Mouse (Mus musculus): Measurements from ENCODE around the gene Nupl1. TPM values are rescaled to one million over a fixed set of nuclear protein-coding genes. Genes with fewer than 3 reads are reported as not detected.

The Nupl1 gene
- polyA plus RNA-seq (2017; shearing (Covaris generic)): 0.06 TPM

GRCm38 (mm10) chr14:60251281-60252003 is at the start of gene Nupl1, which contains the start of gene Gm49336:
Nupl1 (minus strand) TSS chr14:60251431.
Gm49336 (minus strand) TSS chr14:60251507.

DNA sequence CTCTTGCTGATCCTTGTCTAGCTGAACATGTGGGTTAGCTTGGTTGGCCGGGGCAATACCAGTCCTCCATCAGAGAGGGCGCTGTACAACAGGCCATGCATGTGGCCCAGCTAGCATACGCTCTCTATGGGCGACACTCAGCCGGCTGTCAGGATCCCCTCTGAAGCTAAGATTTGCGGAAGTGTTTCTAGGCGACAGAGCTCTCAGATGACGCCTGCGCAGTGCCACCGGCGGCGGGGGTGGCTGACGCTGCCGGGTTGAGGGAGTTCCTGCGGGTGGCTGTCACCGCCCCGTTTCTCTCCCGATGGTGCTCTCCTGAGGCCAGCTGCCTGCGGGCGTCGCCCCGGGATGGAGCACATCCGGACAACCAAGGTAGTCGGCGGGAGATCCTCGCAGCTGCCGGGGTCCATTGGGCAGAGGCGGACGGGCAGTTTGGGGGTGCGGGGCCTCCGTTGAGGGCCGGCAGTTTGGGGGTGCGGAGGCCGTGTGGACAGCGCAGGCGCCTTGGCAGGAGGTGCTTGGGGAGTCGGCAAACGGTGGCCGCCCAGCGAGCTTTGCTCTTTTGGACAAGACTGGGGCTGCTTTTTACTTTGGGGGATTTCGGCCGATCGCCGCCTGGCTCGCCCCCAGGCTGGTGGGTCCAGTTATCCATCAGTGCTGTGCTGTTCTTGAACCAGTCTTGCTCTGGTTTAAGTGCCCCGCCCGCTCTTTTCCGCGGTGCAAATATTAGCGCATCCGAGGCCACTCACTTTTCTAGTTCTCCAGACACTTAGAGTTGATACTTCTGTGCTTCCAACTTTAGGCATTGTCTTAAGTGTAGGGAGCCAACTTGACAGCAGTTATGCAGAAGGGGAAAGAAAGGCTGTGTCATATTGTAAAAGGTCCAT is 14.0 kb upstream of the Nupl1 start, which contains the start of gene Mtmr6:
TSS of gene Mtmr6 (plus strand) at position 239 of the 887 bp plus-strand sequence.

GRCm38 (mm10) chr14:60196884-60197283 is 54.3 kb downstream of the Nupl1 start, which contains the start of gene Atp8a2:
Atp8a2 (minus strand) TSS chr14:60197179.

Other genes with a start within 250 kb of the Nupl1 start
- gene Atp8a2, start 54.3 kb downstream of the Nupl1 start, polyA plus RNA-seq (2017; shearing (Covaris generic)): 1.0 TPM
- 51.2 TPM for gene Gm49336, start 76 bp upstream of the Nupl1 start, polyA plus RNA-seq (2017; shearing (Covaris generic))
- gene Mtmr6, start 13.8 kb upstream of the Nupl1 start, polyA plus RNA-seq (2017; shearing (Covaris generic)): 62.7 TPM
- not detected for gene Amer2, start 121.8 kb upstream of the Nupl1 start, polyA plus RNA-seq (2017; shearing (Covaris generic))

All from CD4-positive, CD25-positive, alpha-beta regulatory T cell (primary cell).